Mouse (Mus musculus): ENCODE results near the gene Ccsap. TPM values are rescaled to one million over a fixed set of nuclear protein-coding genes. Genes with fewer than 3 reads are reported as not detected.

Ccsap gene
- polyA plus RNA-seq, 1 experiment from 2014 or later, result 3.0 TPM

DNA sequence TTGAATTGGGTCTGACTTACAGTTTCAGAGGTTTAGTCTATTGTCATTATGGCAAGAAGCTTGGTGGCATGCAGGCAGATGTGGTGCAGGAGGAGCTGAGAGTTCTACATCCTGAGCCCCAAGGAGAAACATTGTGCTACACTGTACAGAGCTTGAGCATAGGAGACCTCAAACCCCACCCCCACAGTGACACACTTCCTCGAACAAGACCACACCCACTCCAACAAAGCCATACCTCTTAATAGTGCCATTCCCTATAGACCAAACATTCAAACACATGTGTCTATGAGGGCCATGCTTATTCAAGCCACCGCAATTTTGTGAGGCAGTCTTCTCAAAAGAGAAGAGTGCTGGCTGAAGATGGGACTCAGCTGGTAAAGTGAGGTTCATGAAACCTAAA, 58.5 kb downstream of the Ccsap start:
- no peaks in the 10 kb centered on the region for H3K9me3 ChIP-seq
- H3K4me1 ChIP-seq, result peaks cover 12% of the 10 kb centered on the region
- H3K27ac ChIP-seq, result no peak overlapping the region
- H3K4me2 ChIP-seq, result no peak overlapping the region
- no peaks in the 10 kb centered on the region for H3K36me3 ChIP-seq
- 75% methylated on average over 2 of the region's 2 CpGs for WGBS
- H3K27me3 ChIP-seq, result no peaks in the 10 kb centered on the region
- no peak for ATAC-seq (ENCODE audit: insufficient number of reproducible peaks, low FRiP score, low TSS enrichment, low read depth)
- H3K9ac ChIP-seq, result no peak overlapping the region
- H3K4me3 ChIP-seq, result no peak overlapping the region

DNA sequence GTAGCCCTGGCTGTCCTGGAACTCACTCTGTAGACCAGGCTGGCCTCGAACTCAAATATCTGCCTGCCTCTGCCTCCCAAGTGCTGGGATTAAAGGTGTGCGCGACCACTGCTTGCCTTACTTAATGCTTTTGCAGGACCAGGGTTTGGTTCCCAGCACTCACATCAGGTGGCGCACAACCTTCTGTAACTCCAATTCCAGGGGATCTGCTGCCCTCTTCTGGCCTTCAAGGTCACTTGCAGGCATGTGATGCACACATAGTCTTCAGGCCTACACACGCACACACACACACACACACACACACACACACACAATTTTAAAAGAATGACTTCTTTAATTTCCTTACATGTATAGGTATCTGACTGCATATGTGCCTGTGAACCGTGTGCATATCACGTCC, 59.1 kb downstream of the Ccsap start:
- Histone ChIP-seq H3K9me3 (no peaks in the 10 kb centered on the region), H3K27ac (no peak overlapping the region), H3K9ac (no peak overlapping the region), H3K4me2 (no peak overlapping the region), H3K36me3 (no peaks in the 10 kb centered on the region), H3K27me3 (no peaks in the 10 kb centered on the region), H3K4me1 (peaks cover 9% of the 10 kb centered on the region), H3K4me3 (no peak overlapping the region)
- ATAC-seq (ENCODE audit: insufficient number of reproducible peaks, low FRiP score, low TSS enrichment, low read depth), result no peak
- 90% methylated on average over 7 of the region's 7 CpGs for WGBS

DNA sequence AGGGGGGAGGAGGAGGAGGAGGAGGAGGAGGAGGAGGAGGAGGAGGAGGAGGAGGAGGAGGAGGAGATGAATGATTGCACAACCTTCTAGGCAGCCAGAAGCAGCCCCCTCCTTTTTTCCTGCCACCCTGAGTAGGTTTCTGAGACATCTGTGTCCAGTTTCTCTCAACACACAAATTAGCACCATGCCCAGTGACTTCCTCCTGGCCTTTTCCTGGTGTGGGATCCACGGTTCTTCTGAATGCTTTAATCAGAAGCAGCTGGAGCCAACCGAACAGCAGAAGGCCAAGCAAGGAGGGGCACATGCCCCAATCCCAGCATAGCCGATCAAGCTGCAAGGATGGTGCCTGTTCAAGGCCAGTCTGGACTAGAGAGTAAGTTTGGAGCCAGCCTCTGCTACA, 60.1 kb downstream of the Ccsap start:
- Histone ChIP-seq H3K36me3 (no peaks in the 10 kb centered on the region), H3K9me3 (no peaks in the 10 kb centered on the region), H3K4me2 (no peak overlapping the region), H3K4me3 (no peak overlapping the region), H3K27ac (no peak overlapping the region), H3K4me1 (0 out of 2 replicates have a peak, but pooled peaks cover 2% of the 10 kb centered on the region), H3K27me3 (no peaks in the 10 kb centered on the region), H3K9ac (no peak overlapping the region)
- WGBS, result 13% methylated on average over 3 of the region's 3 CpGs
- ATAC-seq (ENCODE audit: insufficient number of reproducible peaks, low FRiP score, low TSS enrichment, low read depth), result no peak

DNA sequence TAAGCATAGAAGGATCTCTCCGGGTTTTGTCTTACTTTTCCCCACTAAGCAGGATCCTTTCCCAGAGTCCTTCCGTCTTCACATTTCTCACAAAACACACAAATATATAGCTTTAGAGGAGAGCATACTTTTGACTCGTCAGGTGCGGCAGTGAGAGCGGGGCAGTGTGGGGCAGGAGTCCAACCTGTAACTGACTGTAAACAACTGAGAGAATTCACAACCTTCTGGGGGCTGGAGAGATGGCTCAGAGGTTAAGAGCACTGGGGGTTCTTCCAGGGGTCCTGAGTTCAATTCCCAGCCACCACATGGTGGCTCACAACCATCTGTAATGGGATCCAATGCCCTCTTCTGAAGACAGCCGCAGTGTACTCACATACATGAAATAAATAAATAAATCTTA, 60.6 kb downstream of the Ccsap start:
- no peak overlapping the region for H3K9ac ChIP-seq
- H3K4me3 ChIP-seq, result no peak overlapping the region
- ATAC-seq (ENCODE audit: insufficient number of reproducible peaks, low FRiP score, low TSS enrichment, low read depth), result no peak
- 0 out of 2 replicates have a peak, but pooled peaks cover 4% of the 10 kb centered on the region for H3K4me1 ChIP-seq
- no peaks in the 10 kb centered on the region for H3K9me3 ChIP-seq
- no peaks in the 10 kb centered on the region for H3K36me3 ChIP-seq
- H3K27me3 ChIP-seq, result no peaks in the 10 kb centered on the region
- H3K27ac ChIP-seq, result no peak overlapping the region
- no peak overlapping the region for H3K4me2 ChIP-seq
- WGBS, result 61% methylated on average over 6 of the region's 6 CpGs

DNA sequence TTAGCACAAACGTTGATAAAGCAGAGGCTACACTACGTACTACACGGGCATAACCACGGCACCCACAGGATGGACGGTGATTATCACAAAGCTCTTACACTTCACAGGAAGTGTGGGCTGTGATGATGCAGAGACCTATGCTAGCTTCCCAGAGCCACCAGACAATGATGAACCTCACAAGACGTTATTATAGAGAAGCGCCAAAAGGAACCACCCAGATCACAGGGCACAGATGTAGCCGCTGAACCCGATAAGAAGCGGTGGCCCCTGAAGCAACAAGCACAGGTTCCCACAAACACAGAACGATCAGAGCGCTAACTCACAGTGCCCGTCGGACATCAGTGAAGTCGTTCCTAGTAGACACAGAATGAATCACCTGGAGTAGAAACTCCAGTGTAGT, 62.1 kb downstream of the Ccsap start:
- no peak for ATAC-seq (ENCODE audit: insufficient number of reproducible peaks, low FRiP score, low TSS enrichment, low read depth)
- no peaks in the 10 kb centered on the region for H3K9me3 ChIP-seq
- no peaks in the 10 kb centered on the region for H3K27me3 ChIP-seq
- H3K36me3 ChIP-seq, result no peaks in the 10 kb centered on the region
- WGBS, result 88% methylated on average over 15 of the region's 15 CpGs
- H3K9ac ChIP-seq, result no peak overlapping the region
- H3K4me2 ChIP-seq, result no peak overlapping the region
- no peak overlapping the region for H3K4me3 ChIP-seq
- 0 out of 2 replicates have a peak, but pooled peaks cover 4% of the 10 kb centered on the region for H3K4me1 ChIP-seq
- H3K27ac ChIP-seq, result no peak overlapping the region

DNA sequence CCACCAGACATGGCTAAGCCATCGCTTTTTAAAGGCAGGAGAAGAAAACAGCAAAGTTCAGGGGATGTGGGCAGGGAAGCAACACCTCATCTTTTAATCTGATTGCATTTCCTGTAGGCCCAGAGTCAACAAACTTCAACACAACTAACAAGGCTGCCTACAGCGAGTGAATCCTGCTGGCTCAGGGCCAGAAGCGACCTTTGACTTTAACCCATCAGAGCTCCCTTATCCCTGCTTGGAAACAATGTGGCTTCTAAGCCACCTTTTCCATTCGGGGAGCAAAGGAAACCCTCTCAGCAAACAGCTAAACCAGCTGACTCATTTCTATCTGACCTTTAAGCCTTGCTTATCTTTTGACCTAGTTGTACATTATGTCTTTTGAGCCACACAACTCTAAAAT, 63.3 kb downstream of the Ccsap start:
- 37% methylated on average over 4 of the region's 4 CpGs for WGBS

DNA sequence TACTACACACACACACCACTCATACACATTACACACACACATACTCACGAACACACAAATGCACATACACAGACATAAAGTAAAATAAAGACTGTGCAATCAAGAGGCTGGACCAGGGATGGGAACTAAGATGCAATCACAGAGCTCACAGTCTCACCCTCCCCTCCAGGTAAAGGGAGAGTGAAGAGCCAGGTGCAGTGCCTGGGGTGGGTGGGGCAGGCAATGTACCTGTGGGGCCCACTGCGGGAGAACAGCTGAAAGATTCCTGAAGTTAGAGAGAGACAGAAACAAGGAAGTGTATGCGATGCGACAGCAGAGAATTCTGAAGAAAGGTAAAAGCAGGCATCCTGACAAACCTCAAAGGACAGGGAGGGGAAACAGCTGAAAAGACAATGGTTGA, 65.2 kb downstream of the Ccsap start:
- no peaks in the 10 kb centered on the region for H3K9me3 ChIP-seq
- H3K9ac ChIP-seq, result no peak overlapping the region
- H3K4me3 ChIP-seq, result no peak overlapping the region
- no peak overlapping the region for H3K27ac ChIP-seq
- no peak overlapping the region for H3K4me2 ChIP-seq
- no peaks in the 10 kb centered on the region for H3K27me3 ChIP-seq
- no peak for ATAC-seq (ENCODE audit: insufficient number of reproducible peaks, low FRiP score, low TSS enrichment, low read depth)
- WGBS, result 73% methylated on average over 4 of the region's 4 CpGs
- no peaks in the 10 kb centered on the region for H3K36me3 ChIP-seq
- 0 out of 2 replicates have a peak, but pooled peaks cover 2% of the 10 kb centered on the region for H3K4me1 ChIP-seq

More for the DNA sequence above, 63.3 kb downstream of the Ccsap start:
- no peak overlapping the region for H3K27ac ChIP-seq
- H3K4me1 ChIP-seq, result 0 out of 2 replicates have a peak, but pooled peaks cover 4% of the 10 kb centered on the region
- no peak overlapping the region for H3K4me3 ChIP-seq
- H3K27me3 ChIP-seq, result no peaks in the 10 kb centered on the region
- no peak overlapping the region for H3K9ac ChIP-seq
- H3K4me2 ChIP-seq, result no peak overlapping the region
- ATAC-seq (ENCODE audit: insufficient number of reproducible peaks, low FRiP score, low TSS enrichment, low read depth), result no peak
- H3K9me3 ChIP-seq, result no peaks in the 10 kb centered on the region
- H3K36me3 ChIP-seq, result no peaks in the 10 kb centered on the region

DNA sequence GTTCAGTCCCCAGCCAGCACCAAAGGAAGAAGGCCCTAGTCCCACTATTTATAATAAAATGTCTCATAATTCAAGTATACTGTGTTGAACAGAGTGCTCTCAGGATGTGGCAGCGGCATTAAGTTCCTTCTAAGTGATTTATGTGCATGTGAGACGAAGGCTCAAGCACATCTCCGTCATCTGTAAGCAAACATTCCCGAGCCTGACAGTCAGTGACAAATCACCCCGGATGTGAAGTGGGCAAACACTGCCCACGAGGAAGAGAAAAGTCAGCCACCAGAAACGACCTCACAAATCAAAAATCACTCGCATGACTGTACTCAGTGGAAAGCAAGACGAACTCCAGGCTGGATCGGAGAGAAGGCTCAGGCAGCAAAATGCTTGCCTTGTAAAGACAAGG, 66.1 kb downstream of the Ccsap start:
- Histone ChIP-seq H3K27me3 (no peaks in the 10 kb centered on the region), H3K9ac (no peak overlapping the region), H3K27ac (no peak overlapping the region), H3K4me2 (no peak overlapping the region), H3K36me3 (no peaks in the 10 kb centered on the region), H3K4me3 (no peak overlapping the region), H3K4me1 (0 out of 2 replicates have a peak, but pooled peaks cover 2% of the 10 kb centered on the region), H3K9me3 (no peaks in the 10 kb centered on the region)
- WGBS, result 25% methylated on average over 10 of the region's 10 CpGs
- ATAC-seq (ENCODE audit: insufficient number of reproducible peaks, low FRiP score, low TSS enrichment, low read depth), result no peak

DNA sequence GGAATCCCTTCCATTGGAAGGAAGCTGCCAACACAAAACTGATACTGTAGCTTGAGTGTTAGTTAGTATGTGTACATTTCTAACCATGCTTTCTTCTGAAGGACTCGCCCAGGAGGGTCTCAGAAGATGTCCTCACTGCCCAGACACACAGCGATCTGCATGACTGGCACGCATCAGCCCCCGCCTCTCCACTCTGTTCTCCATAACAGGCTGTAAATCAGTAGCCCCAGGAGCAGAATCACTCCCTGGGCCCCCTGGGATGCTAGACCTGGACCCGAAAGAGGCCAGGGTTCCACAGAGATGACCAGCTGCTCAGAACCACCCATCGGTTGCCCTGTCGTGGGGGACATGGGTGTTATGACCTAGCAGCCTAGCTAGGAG, 68.2 kb downstream of the Ccsap start:
- no peak overlapping the region for H3K4me3 ChIP-seq
- no peaks in the 10 kb centered on the region for H3K36me3 ChIP-seq
- peaks cover 7% of the 10 kb centered on the region for H3K4me1 ChIP-seq
- H3K4me2 ChIP-seq, result no peak overlapping the region
- no peak overlapping the region for H3K9ac ChIP-seq
- no peaks in the 10 kb centered on the region for H3K27me3 ChIP-seq
- no peak overlapping the region for H3K27ac ChIP-seq
- 80% methylated on average over 7 of the region's 7 CpGs for WGBS
- ATAC-seq (ENCODE audit: insufficient number of reproducible peaks, low FRiP score, low TSS enrichment, low read depth), result no peak
- no peaks in the 10 kb centered on the region for H3K9me3 ChIP-seq

DNA sequence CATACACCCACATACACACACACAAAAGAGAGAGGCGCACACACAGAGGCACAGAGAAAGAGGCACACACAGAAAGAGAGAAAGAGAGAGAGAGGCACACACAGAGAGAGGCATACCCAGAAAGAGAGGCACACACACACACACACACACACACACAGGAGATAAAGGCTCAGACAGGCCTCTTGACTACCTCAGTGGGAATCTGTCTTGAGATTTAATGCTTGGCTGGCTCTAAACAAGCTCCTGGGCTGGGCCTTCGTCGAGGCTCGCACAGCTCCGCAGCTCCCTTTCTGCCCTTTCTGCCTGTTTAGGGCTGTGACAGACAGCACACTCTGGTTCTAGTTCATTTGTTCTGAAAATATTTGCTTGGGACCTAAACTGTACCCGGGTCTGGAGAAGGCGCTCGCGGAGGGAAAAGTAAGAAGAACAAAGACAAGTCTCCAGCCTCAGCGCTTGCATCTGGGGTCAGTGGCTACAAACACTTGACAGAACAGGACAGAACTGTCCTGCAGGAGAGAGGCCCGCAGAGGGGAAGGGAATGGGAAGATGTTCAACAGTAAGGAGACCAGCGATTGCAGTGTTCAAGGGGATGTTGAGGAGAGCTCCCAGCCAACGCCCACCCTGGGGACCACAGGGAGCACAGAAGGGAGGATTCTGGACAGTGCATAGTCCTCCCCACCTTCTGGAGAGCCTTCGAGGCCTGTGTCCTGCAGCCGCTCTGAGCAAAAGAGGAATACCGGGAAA, 68.7 kb downstream of the Ccsap start:
- H3K9ac ChIP-seq, result no peak overlapping the region
- ATAC-seq (ENCODE audit: insufficient number of reproducible peaks, low FRiP score, low TSS enrichment, low read depth), result no peak
- H3K27me3 ChIP-seq, result no peaks in the 10 kb centered on the region
- H3K9me3 ChIP-seq, result no peaks in the 10 kb centered on the region
- no peak overlapping the region for H3K4me3 ChIP-seq
- no peaks in the 10 kb centered on the region for H3K36me3 ChIP-seq
- H3K27ac ChIP-seq, result no peak overlapping the region
- WGBS, result 83% methylated on average over 16 of the region's 16 CpGs
- peaks cover 7% of the 10 kb centered on the region for H3K4me1 ChIP-seq
- H3K4me2 ChIP-seq, result no peak overlapping the region
